Mouse (Mus musculus) CD4-positive helper T cell, adult 2 months (primary cell): Measurements from ENCODE around the gene Rin3.

Source experiments
- DNase-seq: peaks from one replicate; pipeline ENCODE4 v3.0.0-alpha.2; 2012; ENCODE audit warnings: low read depth, missing footprints, low spot score

Gene Rin3

DNA sequence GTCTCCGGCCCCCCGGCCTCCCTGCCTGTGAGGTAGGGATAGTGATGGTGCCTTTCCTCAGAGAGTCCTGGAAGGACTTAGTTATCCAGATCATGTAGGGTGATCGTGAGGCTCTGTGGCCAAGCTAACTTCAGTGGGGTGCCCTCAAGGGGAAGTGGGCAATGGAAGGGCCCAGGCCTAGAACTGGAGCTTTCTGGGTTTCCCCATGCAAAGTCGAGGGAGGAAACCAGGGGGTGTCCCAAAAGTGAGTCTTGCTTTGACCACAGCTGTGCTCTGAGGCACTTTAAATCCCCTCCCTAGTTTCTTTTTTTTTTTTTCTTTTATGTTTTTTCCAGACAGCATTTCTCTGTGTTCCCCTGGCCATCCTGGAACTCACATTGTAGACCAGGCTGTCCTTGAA lies 47.3 kb downstream of the Rin3 start:
- DNase-seq: no peak

DNA sequence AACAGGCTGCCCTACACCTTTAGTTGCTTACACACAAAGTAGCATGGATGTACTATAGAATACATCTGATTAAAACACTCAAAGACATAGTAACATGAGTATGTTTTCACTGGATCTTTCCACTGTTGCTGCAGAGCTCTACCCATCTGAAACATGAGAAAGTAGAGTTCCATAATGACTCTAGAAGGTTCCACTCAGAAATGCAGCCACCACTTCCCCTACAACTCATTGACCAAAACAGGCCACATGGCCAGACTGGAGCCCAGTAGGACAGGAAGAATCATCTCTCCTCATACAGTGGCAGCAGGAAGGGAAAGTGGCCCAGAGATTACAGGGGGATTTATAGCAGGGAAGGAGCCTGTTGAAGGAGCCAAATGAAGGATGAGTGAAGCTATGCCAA lies 47.9 kb downstream of the Rin3 start:
- no peak for DNase-seq

DNA sequence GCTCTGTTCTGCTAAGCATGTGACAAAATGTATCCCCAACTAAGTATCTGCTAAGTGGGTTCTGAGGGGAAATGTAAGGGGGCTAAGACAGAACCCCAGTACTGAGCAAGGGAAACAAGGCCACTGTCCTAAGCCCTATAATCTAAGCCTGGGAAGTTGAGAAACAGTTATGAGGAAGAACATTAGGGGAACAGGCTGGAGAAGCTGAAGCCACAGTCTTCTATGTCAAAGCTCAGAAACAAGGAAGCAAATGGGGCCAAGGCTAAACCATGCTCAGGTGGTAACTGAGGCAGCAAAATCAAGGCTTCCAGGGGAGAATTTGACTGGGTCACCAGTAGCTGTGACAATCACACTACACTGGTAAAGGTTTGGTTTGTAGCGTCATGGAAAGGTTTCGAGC lies 50.3 kb downstream of the Rin3 start:
- no peak for DNase-seq

DNA sequence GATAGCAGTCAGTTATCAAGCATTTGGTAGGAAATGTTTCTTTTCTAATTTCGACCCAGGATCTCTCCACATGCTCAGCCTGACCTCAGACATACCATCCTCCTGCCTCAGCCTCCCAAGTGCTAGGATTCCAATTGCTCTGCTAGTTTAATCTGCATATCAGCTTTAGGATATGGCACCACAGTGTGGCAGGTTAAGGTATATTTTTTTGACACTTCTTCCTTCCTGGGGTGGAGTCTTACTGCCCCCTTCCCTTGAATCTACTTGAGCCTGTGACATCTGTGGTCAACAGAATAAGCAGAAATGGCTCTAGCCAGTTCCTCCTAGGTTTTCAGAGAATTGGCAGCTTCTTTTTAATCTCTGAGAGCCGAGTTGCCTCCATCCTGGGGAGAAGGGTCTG lies 56.2 kb downstream of the Rin3 start:
- DNase-seq: no peak

DNA sequence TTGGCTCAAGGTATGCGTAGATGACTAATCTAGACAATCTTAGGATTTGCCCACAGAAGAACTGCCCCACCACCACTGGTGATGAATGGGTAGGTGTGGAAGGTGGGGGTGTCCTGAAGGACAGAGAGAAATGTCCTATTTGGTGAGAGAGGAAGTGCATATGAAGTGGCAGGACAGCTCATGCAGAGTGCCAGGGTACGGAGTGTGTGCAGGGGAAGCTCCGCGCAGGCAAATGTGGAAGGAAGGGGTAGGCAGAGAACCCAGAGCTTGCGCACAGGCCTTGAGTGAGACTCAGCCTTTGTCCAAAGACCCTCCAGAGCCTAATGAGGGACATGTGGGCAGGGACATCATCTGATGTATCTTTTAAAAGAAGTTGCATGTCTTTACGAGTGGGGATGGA lies 57.6 kb downstream of the Rin3 start:
- DNase-seq: no peak

DNA sequence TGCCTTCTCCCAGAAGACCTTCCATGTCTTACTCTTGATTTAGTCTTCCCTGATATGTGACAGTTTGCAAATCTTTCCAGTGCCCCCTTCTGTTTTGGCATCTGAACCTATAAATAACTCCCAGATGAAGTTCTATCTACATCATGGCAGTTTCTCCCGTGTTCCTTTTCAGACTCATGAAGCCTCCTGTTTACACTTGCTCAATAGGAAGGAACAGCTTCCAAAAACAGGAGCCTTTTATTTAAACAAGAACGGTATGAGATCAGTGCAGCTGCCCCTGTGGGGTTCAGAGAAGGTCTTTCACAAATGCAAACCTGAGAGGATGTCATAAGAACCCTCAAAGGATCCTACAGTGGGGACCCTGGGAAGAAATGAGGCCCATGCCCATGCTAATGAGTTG lies 59.3 kb downstream of the Rin3 start:
- no peak for DNase-seq

DNA sequence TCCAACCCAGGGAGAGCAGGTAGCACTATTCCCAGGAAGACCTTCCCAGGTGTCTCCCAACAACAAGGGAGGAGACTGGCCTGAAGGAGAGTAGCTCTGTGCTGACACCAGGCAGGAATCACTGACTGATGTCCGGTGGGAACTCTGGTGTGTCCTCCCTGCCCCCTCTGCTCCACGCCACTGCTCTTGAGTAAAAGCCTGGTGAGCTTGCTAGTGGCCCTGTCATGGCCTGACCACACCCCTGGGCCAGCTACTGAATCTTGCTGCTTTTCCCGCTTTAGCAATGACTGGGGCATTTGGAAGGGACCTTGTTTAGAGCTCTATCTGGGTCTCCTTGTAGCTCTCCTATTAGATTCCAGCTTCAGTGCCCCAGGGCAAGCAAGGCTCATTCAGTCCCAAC lies 59.8 kb downstream of the Rin3 start:
- DNase-seq: peak; percentile 0

DNA sequence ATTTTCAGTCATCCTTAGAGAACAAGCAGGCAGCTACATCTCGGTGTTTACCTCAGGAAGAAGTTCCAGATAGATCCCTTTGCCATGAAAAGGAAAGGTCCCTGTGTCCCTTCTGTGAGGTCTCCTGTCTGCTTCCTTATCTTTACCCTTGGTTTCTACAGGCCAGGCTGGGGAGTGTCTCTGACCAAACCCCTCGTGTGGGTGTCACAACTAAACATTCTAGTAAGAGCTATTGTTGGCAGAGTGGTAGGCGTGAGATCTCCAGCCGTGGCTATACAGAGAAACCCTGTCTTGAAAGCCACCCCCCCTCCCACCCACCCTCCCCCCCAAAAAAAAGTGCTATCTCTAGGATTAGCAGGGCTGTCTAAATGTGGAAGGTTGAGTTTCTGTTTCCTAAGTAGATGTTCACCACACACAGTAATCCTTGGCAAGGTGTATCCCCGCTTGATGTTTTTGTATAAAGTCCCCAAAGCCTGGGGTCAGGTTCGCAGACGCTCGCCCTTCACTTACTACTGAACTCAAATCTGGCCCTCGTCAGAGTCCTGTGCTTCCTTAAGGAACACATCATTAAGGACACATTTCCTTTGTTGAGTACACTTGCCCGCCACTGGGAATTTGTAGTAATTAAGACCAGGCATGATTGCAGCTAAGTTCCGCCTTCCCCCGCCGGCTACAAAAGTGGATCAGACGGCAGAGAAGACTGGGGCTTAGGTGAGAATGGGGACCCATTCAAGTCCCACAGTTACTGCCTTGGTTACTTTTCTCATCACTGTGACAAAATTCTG lies 62.4 kb downstream of the Rin3 start:
- peak; percentile 0 for DNase-seq

DNA sequence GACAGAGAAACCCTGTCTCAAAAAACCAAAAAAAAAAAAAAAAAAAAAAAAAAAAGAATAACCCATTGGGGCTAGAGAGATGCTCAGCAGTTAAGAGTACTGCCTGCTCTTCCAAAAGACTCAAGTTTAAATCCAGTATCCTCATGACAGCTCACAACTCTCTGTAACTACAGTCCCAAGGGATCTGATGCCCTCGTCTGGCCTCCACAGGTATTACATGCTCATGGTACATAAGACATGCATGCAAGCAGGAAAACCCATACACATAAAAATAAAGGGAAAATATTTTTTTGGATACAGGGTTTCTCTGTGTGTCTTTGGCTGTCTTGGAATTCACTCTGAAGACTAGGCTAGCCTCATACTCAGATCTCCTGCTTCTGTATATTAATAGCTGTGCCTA lies 63.7 kb downstream of the Rin3 start:
- no peak for DNase-seq

DNA sequence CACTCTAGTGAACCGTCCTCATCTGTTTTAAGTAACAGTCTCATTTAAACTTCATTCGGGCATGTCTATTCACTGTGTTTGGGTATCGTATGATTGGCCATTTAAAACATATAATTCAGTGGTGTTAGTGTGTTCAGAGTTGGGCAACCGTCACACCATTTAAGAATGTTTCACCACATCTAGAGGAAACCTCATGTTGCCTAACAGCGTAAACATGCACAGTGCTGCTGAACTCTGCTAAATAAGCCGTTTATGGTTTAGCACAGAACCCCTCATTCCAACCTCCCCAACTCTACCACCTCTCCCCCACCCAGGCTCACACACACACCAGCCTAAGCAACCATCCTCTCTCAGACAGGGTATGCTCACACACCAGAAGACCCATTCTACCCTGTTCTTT lies 65.6 kb downstream of the Rin3 start:
- peak; percentile 1 for DNase-seq

DNA sequence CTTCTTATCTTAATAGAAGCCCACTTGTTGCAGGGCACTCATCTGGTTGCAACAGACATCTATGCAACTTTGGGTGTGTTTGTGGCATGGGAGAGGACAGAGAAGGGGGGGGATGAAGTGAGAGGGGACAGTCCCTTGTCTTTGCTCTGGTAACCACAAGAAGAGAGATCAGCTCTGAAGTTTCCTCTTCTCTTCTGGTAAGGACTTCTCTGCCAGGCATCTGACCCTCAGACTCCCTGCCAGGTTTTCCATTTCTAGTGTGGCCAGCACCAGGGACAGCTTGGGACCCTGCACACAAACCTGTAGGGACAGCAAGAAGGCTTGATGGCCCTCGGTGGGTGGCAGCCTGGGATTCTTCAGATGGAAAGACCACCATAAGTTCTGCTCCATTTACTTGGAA lies 68.1 kb downstream of the Rin3 start:
- peak; percentile 31 for DNase-seq

DNA sequence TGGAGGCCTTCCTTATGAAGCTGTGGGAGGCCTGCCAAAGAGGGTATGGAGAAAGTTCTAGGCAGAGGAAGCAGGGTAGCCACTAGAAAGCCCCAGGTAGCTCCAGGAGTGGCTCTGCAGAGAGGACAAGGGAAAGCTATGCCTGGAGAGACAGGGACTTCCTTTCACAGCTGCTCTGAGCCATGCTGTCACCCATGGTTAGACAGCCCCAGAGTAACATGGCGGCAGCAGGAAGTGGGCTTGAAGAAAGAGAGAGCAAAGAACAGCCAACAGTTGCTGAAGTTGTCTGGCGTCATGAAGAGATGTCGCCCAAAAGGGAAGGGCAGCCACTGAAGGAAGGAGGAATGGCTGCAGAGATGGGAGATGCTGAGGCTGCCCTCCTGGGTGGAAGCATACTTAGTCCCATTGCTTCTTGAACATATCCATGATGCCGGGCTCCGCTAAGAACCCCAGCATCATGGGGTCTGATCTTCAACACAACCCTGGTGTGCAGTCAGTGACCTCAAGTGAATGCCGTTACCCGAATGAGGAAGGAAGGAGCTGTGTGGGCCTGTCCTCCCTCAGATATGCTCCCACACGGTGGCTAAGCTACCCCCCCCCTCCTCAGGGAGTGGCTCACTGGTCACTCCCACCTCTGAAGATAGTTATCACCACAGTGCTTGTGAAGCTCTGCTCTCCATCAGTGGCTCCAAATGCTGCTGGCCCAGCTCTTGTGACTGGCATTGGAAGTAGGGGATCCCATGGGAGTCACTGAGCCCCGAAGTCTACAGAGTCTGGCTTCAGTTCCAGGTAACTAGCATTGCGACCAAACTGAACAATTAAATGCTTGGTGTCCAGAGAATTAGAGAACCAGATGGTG lies 71.5 kb downstream of the Rin3 start:
- no peak for DNase-seq

DNA sequence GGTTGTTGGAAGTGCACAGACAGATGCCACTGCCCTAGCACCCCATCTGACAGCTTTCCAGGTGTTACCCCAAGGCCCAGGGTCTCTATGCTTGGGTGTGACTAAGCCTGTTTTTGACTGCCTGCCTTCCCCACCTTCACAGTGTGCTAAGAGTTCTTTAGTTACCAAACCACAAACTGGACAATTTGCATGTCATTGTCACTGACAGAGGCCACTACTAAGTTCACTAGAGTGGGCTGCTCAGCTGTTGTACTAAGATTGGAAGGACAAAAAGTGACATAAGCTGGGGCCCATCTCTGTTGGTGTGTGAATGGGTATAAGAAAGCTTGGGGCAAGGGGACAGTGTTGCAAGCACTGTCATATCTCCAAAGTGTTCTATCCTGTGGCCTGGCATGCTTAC lies 72.9 kb downstream of the Rin3 start:
- DNase-seq: no peak

DNA sequence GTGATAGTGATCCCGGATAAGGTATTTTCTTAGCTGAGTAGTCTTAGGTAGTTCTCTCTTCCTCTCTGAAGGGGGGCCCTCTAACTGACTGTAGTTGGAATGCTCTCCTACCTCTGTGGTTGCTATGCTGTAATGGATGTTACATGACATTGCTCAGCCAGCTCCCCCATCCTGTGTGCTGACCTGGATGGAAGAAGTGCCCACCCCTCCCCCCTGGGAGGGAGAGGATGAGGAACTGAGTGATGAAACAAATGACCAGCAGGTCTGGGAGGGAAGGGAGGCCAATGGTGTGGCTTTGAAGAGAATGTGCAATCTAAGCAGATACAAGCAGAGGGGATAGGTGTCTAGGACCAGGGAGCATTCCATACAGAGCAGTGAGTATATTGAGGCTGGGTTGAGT lies 73.9 kb downstream of the Rin3 start:
- no peak for DNase-seq

DNA sequence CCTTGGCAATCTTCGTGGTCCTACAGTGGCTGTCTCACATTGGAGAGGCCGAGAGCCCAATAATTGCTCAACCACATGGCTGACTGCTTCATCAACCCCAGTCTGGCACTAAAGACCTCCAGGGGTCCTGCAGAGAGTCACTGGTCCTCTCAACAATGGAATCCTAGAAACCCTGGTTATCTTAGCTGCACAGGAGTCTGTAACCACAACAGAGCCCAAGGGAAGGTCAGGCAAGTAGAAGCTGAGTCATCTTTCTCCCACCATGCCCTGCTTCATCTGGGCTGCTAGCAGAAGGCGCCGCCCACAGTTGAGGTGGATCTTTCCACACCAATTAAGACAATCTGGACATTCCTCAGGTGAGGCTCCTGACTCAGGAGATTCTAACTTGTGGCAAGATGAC lies 76.5 kb downstream of the Rin3 start:
- no peak for DNase-seq

DNA sequence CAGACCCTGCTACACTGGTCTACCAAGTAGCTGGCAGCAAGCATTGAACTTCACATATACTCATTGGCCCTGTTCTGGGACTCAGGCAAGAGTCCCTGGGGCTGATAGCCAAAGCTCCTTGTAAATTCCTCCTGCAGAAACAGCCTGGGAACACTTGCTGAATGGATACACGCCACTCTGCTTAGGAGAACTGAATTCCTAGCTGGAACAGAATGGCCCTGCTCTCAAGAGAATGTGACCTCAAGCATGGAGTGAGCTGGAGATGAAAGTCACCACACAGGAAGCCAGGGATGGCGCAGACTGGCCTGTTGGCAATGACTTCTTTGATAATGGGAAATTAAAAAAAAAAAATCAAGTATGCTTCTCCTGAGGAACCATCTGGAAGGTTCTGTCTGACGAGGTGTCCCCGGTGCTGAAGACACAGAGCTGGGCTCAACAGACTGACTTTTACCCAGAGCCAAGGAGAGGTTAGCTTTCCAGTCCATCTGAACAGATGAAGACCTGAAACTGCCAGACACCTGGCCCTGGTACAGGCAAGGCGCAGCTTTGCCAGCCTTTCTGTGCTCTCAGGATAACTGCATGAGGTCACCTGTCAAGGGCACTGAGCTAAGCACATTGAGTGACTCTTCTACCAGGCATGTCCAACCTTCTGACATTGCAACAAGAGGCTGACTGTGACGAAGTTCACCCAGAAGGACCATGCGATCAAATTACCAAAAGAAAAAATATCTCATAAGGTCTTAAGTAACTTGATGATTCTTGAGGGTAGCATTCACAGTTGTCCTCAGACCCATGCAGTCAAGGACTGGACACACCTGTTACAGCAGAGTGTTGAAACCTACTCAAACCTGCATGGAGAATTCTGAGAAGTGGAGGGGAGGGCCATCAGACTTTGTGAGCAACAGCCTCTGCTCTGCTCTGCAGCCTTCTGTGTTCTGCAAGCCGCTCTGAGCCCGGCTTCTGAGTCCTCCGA lies 78.6 kb downstream of the Rin3 start:
- DNase-seq: no peak

DNA sequence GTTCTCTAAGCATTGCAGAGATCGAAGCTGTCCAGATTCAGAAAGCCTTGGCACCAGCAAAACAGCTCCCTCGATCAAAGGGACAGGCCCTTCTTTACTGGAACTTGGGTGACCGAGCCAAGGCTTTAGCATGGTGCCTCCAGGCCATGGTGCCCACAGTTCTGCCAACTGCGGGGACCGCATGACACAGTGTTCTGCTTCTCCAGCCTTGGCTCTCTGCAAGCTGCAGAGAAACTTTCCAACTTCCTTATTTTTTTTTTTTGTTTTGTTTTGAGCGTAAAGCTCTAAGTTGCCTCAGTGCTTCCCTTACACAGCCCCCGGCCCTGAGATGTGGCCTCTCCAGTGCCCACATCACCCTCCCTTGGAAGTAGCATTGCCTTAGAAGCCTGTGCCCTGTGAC lies 82.2 kb downstream of the Rin3 start:
- no peak for DNase-seq

DNA sequence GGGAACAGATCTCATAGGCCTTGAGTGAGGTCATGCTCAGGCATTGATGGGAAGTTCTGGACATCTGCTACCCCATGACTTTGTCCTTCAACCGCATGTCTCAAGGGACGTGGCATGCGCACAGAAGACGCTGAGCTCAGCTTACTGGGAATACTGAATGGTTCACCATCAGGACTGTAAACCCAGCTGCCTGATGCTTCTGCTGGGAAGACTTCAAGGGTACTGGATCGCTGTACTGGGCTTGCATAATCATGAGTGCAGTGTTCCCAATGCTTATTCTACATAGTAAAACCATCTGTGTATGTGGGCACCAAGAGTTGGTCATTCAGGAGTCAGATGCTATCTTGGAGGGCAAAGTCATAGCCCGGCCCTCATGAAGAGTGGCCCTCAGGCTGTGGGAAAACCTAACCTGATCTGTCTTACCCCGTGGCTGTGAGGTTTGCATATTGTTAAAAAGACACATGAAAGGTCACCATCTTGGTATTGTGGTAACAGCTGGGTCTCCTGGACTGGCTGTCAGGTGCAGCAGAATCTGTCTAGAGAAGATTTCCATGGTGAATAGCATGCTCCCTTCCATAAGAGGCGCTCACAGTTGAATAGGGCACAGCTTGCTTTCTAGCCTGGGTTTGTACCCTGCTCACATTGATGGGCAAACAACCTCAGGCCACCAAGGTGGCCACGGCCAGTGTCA lies 83.4 kb downstream of the Rin3 start:
- no peak for DNase-seq

DNA sequence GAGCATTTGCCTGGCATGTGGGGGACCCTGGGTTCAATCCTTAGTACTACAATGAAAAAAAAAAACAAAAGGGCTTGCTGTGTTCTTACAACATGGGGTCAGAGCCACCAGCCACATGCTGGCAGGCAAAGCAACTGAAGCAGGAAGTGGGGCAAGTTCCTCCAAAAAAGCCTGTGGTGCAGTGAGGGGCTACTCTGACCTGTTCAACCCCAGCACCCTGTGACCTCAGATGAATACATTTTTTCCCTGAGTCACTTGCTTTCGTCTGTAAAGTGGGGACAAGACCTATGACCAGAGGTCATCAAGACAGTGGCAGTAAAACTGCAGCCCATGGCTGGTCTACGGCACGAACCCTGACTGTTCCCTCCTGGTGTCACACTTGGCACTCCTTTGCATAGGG lies 84.2 kb downstream of the Rin3 start:
- DNase-seq: peak; percentile 22

DNA sequence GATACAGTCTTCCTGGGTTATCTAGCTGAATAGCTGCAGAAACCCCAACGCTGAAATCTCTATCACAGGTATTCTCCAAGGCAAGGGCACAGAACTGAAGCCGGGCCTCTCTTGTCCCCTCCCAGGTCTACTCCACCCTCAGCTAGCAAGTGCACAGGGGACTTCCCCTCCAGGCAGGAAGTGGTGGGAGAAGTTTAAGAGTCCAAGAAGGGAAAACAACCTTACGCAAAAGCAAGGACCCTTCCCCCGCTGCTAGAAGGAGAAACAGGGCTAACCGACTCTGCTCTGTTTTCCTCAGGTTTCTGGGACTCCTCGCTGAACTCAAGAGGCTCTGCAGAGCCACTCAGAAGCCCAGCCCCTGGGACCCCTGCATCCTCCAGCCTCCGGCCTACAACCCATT lies 85.2 kb downstream of the Rin3 start:
- DNase-seq: peak; percentile 88

DNA sequence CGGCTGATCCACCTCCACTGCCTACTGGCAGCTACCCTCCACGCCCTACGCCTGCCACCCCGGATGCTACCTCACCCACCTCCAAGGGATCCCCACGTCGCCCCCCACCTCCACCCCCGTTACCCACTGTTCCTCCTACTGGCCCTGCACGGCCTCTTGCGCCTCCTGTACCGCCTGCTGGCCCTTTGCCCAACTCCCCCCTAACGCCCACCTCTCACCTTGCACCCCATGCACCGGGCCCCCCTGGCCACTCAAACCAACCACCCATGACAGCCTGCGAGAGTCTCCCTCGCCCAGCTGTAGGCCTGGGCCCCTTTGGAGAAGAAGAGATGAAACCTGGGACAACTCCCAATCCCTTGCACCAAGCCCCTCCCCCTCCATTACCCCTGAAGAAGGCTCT lies 85.7 kb downstream of the Rin3 start:
- DNase-seq: peak; percentile 29
